ENCODE assay signal across 10 mouse cellular contexts in genomic region chr14:77195314-77196020, GRCm38 (mm10). TPM values are rescaled to one million over a fixed set of nuclear protein-coding genes. Genes with fewer than 3 reads are reported as not detected.
DNase-seq lines count a peak whose midpoint lies in the region; ATAC-seq and TF ChIP-seq lines count a peak whose summit lies in the region.
"Had no signal": no experiment of that assay in that cellular context is flagged by ENCODE, and none has a peak within 500 bp of the region (broad histone marks: within the 10 kb centered on the region; RNA-seq: fewer than 3 reads in every experiment).

No protein-coding gene starts in this region.

- H3K9me3 ChIP-seq in forebrain, embryonic 11.5 days (ENCODE audit: control insufficient read depth, low read length): no peaks in the 10 kb centered on the region
- no peaks in the 10 kb centered on the region for H3K9me3 ChIP-seq in forebrain, embryonic 16.5 days (ENCODE audit: control insufficient read depth, low read length)
- H3K9me3 ChIP-seq in midbrain, embryonic 16.5 days (replicated peaks; ENCODE audit: control insufficient read depth, low read length, poor library complexity, severe bottlenecking): no peaks in the 10 kb centered on the region
- H3K9me3 ChIP-seq: liver, embryonic 15.5 days had no signal

- no peak overlapping the region for H3K9ac ChIP-seq in forebrain, embryonic 11.5 days (ENCODE audit: low read length)
- no peak overlapping the region for H3K9ac ChIP-seq in forebrain, embryonic 16.5 days (replicated peaks; ENCODE audit: low read depth, low read length)
- H3K9ac ChIP-seq in midbrain, embryonic 16.5 days (ENCODE audit: low read depth, low read length): no peak overlapping the region
- H3K9ac ChIP-seq: liver, embryonic 15.5 days had no signal

- no peak for TF ChIP-seq CTCF in lung, adult 2 months (IDR thresholded peaks at IDR 0.05; ENCODE audit: insufficient read depth, low read length)

- DNase-seq in forebrain, embryonic 11.5 days (ENCODE audit: low spot score): no peak
- peak; percentile 50 for DNase-seq in adrenal gland, postnatal 10 days
- DNase-seq in forelimb bud, embryonic 11.5 days (ENCODE audit: low read depth, low spot score): peak; percentile 67
- DNase-seq in left cerebral cortex, postnatal 14 days (ENCODE audit: low spot score in 2 of 2): no peak
- no peak for DNase-seq in cerebellum, adult 9-11 months
- DNase-seq in lung, adult 2 months: no peak

- no peaks in the 10 kb centered on the region for H3K36me3 ChIP-seq in forebrain, embryonic 11.5 days (ENCODE audit: control insufficient read depth, insufficient read depth, low read length)
- no peaks in the 10 kb centered on the region for H3K36me3 ChIP-seq in forebrain, embryonic 16.5 days (ENCODE audit: control insufficient read depth, insufficient read depth)
- H3K36me3 ChIP-seq in midbrain, embryonic 16.5 days (ENCODE audit: control insufficient read depth, insufficient read depth, low read length): no peaks in the 10 kb centered on the region
- H3K36me3 ChIP-seq: liver, embryonic 15.5 days had no signal

- H3K4me1 ChIP-seq in forebrain, embryonic 11.5 days (replicated peaks; ENCODE audit: control insufficient read depth, insufficient read depth, low read length): no peaks in the 10 kb centered on the region; the same call in 1 of the 2 replicates
- peaks cover 22% of the 10 kb centered on the region for H3K4me1 ChIP-seq in forebrain, embryonic 16.5 days (replicated peaks; ENCODE audit: control insufficient read depth, insufficient read depth, low read length)
- H3K4me1 ChIP-seq in midbrain, embryonic 16.5 days (ENCODE audit: control insufficient read depth, insufficient read depth, low read length): peaks cover 8% of the 10 kb centered on the region
- no peaks in the 10 kb centered on the region for H3K4me1 ChIP-seq in lung, adult 2 months (ENCODE audit: control insufficient read depth, insufficient read depth, low read length)
- H3K4me1 ChIP-seq: liver, embryonic 15.5 days had no signal

- no peak overlapping the region for H3K4me2 ChIP-seq in forebrain, embryonic 11.5 days (ENCODE audit: low read depth, low read length, severe bottlenecking)
- no peak overlapping the region for H3K4me2 ChIP-seq in forebrain, embryonic 16.5 days (ENCODE audit: low read length)
- no peak overlapping the region for H3K4me2 ChIP-seq in midbrain, embryonic 16.5 days (ENCODE audit: low read length)
- H3K4me2 ChIP-seq: heart, embryonic 11.5 days; liver, embryonic 15.5 days had no signal

- peak overlapping the region; percentile 37; the same call in 1 of the 2 replicates for H3K27ac ChIP-seq in forebrain, embryonic 11.5 days (ENCODE audit: low read depth, low read length)
- no peak overlapping the region for H3K27ac ChIP-seq in forebrain, embryonic 16.5 days (ENCODE audit: low read length)
- H3K27ac ChIP-seq in midbrain, embryonic 16.5 days (ENCODE audit: low read length): 0 out of 2 replicates have a peak overlapping the region, but pooled peaks have one; percentile 22
- H3K27ac ChIP-seq: liver, embryonic 15.5 days had no signal

- H3K4me3 ChIP-seq in forebrain, embryonic 11.5 days (ENCODE audit: low read depth, low read length): no peak overlapping the region
- H3K4me3 ChIP-seq in forebrain, embryonic 16.5 days (replicated peaks; ENCODE audit: low read length): no peak overlapping the region
- no peak overlapping the region for H3K4me3 ChIP-seq in midbrain, embryonic 16.5 days (ENCODE audit: low read depth, low read length)
- H3K4me3 ChIP-seq in lung, adult 2 months (replicated peaks; ENCODE audit: extremely low read depth, low read depth, low read length): no peak overlapping the region
- H3K4me3 ChIP-seq: liver, embryonic 15.5 days had no signal

- TF ChIP-seq POLR2A in lung, adult 2 months (IDR thresholded peaks at IDR 0.05; ENCODE audit: borderline replicate concordance, extremely low read depth, low read depth, low read length): no peak

- H3K27me3 ChIP-seq in forebrain, embryonic 11.5 days (ENCODE audit: control insufficient read depth, insufficient read depth, low read length): no peaks in the 10 kb centered on the region
- H3K27me3 ChIP-seq in forebrain, embryonic 16.5 days (replicated peaks; ENCODE audit: control insufficient read depth, insufficient read depth, low read length): no peaks in the 10 kb centered on the region
- H3K27me3 ChIP-seq in midbrain, embryonic 16.5 days (ENCODE audit: control insufficient read depth, insufficient read depth, low read depth, low read length): no peaks in the 10 kb centered on the region
- H3K27me3 ChIP-seq: liver, embryonic 15.5 days had no signal

- WGBS in forebrain, embryonic 11.5 days: 46% methylated on average over 18 of the region's 18 CpGs
- WGBS in forebrain, embryonic 16.5 days: 42% methylated on average over 18 of the region's 18 CpGs
- WGBS in midbrain, embryonic 16.5 days: 44% methylated on average over 18 of the region's 18 CpGs
- 35% methylated on average over 18 of the region's 18 CpGs for WGBS in lung, adult 2 months

- ATAC-seq in forebrain, embryonic 11.5 days (replicated peaks; ENCODE audit: low FRiP score): peak; percentile 46; the same call in 1 of the 2 replicates
- ATAC-seq in forebrain, embryonic 16.5 days: no peak
- peak; percentile 36; the same call in 1 of the 2 replicates for ATAC-seq in midbrain, embryonic 16.5 days

- intact Hi-C loops in left cerebral cortex, postnatal 14 days (cut with DNase I): no loop called here

RNA-seq across cellular contexts. Expression of gene Enox1, which starts 38.9 kb away (rescaled TPM):
- 22.6 and 23.4 TPM in 2 replicates for polyA plus RNA-seq in forebrain, embryonic 11.5 days (2014; fragmentation: Nextera tagmentation; extraction: Ambion mirVana)
- polyA plus RNA-seq in forebrain, embryonic 16.5 days (2015; fragmentation: Nextera tagmentation; extraction: Ambion mirVana): 64.4 and 65.7 TPM in 2 replicates
- total RNA-seq in adrenal gland, postnatal 10 days (2021): 1 to 10 TPM; 4.9 to 9.4 TPM
- polyA plus RNA-seq in midbrain, embryonic 16.5 days (2015; fragmentation: Nextera tagmentation; extraction: Ambion mirVana): 42.4 and 42.8 TPM in 2 replicates
- 10 to 100 TPM; 50.6 to 51.7 TPM for total RNA-seq in left cerebral cortex, postnatal 14 days (2021)
- polyA plus RNA-seq in lung, adult 2 months (2012; rRNA removed): 0.28 and 0.69 TPM in 2 replicates

Comparison
In these comparisons a context has a peak if more than half of its experiments do, and no peak if none do; other contexts are left out.
1. DNase-seq: peak in adrenal gland, postnatal 10 days (single experiment) and forelimb bud, embryonic 11.5 days (single experiment); none in forebrain, embryonic 11.5 days (single experiment), left cerebral cortex, postnatal 14 days (0 of 2), cerebellum, adult 9-11 months (single experiment) and lung, adult 2 months (single experiment).
2. RNA of gene Enox1, which starts 38.9 kb away (polyA plus RNA-seq): 64.4 to 65.7 TPM in forebrain, embryonic 16.5 days, 42.4 to 42.8 TPM in midbrain, embryonic 16.5 days and 22.6 to 23.4 TPM in forebrain, embryonic 11.5 days; 0.28 to 0.69 TPM in lung, adult 2 months; every median in the first group is over 10 times any median in the second.